Mouse (Mus musculus): ENCODE results near the gene Gm42372. TPM values are rescaled to one million over a fixed set of nuclear protein-coding genes. Genes with fewer than 3 reads are reported as not detected.

Gm42372 gene
- polyA plus RNA-seq, 1 experiment = 0.06 TPM

DNA sequence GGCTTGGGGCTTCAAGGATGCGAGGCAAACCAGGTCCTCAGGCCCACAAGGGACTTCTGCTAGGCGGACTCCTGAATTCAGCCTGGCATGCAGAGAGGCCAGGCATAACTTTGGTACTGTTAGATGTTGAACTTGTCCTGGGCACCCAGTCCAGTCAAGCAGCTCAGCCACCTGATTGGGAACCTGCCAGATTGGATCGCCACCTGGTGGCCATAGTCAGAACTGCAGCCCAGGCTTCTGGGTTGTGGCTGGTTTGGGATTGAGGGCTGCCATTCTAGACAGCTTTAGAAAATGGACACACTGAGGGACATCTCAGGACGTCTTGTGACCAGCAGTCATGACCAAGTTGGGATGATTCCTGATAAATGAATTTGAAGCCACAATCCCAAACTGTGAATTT is 16.8 kb downstream of the Gm42372 start:
- Histone ChIP-seq H3K36me3 (replicated peaks; ENCODE audit: low read length) (peaks cover 75% of the 10 kb centered on the region), H3K4me1 (peaks cover 79% of the 10 kb centered on the region), H3K9me3 (no peaks in the 10 kb centered on the region), H3K4me3 (replicated peaks) (peak overlapping the region; percentile 21), H3K27me3 (replicated peaks) (peaks cover 4% of the 10 kb centered on the region)
- TF ChIP-seq GATA1 (IDR thresholded peaks at IDR 0.05; ENCODE audit: borderline replicate concordance, low read length) (no peak), FLI1 (IDR thresholded peaks at IDR 0.05; ENCODE audit: low read length) (no peak)

DNA sequence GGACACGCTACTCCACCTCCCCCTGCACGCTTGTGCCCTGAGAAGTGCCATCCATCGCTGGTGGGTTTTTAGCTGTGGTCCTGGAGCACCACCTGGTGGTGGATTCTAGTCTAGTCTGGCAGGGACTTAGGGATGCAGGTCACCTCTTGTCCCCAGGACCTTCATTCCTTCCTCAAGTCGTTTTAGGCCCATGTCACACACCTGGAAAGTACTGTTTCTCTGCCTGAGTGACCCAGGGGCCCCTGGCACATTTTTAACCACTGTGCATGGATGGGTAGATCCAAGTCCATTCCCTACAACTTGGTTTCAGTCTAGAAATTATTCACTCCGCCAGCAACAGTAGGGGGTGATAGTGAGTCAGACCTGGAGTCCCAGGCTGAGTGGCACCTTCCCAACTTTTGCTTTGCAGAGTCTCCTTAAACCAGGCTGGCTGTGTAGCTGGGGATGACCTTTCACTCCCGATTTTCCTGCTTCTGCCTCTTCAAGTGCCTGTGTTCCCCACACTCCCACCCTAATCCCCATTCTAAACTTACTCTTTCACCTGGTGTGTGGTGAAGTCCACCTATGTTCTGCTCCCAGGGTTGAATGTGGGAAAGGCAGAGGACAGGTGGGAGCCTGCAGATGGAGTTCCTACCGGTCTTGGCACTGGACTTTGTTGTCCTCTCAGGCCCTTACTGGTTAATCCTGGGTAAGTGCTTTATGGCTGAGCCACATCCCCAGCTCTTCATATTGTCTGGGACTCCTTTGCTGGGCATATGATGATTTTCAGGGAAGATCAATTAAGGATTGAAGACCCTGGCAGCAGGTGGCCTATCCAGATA is 19.7 kb downstream of the Gm42372 start:
- Histone ChIP-seq H3K4me1 (peaks cover 80% of the 10 kb centered on the region), H3K36me3 (replicated peaks; ENCODE audit: low read length) (peaks cover 87% of the 10 kb centered on the region), H3K4me3 (replicated peaks) (no peak overlapping the region), H3K27me3 (replicated peaks) (no peaks in the 10 kb centered on the region), H3K9me3 (no peaks in the 10 kb centered on the region)
- no peak for TF ChIP-seq FLI1 (IDR thresholded peaks at IDR 0.05; ENCODE audit: low read length)
- no peak for TF ChIP-seq GATA1 (IDR thresholded peaks at IDR 0.05; ENCODE audit: borderline replicate concordance, low read length)

DNA sequence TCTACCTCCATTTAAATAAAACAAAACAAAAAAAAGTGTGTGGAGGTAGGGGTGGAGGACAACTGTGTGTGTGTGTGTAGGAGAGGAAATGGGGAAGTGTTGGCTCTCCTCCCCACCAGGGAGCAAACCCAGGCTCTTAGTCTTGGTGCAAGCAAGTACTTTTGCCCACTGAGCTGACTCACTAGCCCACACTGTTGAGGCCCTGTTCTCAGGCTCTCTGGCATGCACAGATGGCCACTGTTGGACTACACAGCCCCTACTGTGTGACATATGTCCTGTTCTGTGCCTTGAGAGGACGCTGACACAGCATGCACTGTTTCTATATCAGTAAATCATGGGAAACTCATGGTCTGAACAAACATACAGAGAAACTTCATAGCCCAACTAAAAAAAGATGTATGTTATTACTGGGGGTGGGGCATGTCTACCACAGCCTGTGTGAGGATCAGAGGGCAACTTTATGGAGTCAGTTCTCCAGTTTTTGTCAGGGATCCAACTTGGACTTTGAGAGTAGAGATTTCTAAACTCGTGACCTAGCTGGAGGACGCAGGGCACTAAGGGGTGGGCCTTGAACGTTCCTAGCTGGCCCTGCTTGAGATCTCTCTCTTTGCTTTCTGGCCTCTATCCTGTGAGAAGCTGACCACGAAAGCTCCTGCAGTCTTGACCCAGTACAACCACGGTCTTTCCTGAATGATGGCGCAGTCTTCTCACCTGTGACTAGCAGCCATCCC is 20.5 kb downstream of the Gm42372 start:
- no peaks in the 10 kb centered on the region for H3K9me3 ChIP-seq
- no peak for TF ChIP-seq GATA1 (IDR thresholded peaks at IDR 0.05; ENCODE audit: borderline replicate concordance, low read length)
- no peak for TF ChIP-seq FLI1 (IDR thresholded peaks at IDR 0.05; ENCODE audit: low read length)
- H3K4me3 ChIP-seq (replicated peaks) = no peak overlapping the region
- H3K36me3 ChIP-seq (replicated peaks; ENCODE audit: low read length) = peaks cover 87% of the 10 kb centered on the region
- H3K27me3 ChIP-seq (replicated peaks) = no peaks in the 10 kb centered on the region
- H3K4me1 ChIP-seq = peaks cover 75% of the 10 kb centered on the region

DNA sequence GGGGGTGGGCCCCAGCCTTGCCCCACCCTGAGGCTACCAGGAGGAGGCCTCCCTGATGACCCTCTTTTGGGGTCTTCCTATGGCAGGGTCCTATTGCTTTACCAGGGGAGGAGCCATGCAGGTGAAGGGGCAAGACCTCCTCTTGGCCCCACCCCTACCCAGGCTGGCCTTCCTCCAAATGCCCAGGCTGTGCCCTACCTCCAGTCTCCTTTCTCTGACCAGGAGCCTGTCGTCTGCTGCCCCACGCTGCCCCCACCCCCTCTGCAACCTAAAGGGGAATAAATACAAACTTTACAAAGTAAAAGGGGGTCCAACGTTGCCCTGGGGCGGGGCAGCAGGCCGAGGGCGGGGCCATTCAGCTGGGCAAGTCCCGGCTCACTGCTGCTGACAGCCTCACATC is 21.8 kb downstream of the Gm42372 start:
- Histone ChIP-seq H3K4me3 (replicated peaks) (no peak overlapping the region), H3K27me3 (replicated peaks) (no peaks in the 10 kb centered on the region), H3K9me3 (no peaks in the 10 kb centered on the region), H3K36me3 (replicated peaks; ENCODE audit: low read length) (peaks cover 87% of the 10 kb centered on the region), H3K4me1 (peaks cover 73% of the 10 kb centered on the region)
- TF ChIP-seq FLI1 (IDR thresholded peaks at IDR 0.05; ENCODE audit: low read length) (no peak), GATA1 (IDR thresholded peaks at IDR 0.05; ENCODE audit: borderline replicate concordance, low read length) (no peak)

DNA sequence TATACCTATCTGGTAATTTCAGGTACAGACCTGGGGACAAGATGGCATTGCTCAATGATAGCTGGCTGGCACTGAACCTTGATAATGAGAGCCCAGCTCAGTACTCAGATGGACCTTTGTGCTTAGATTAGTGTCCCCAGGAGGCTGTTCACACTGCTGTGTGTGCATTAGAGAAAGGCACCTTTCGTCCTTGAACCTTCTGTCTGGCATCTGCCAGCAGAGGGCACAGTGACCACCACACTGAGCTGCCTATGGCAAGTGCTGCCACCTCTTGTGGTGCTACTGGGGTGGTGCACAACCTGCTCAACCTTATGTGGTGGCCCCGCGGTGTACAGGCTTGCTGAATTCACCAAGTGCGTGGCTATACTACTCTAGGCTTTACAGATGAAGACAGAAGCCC is 24.4 kb downstream of the Gm42372 start:
- H3K4me3 ChIP-seq (replicated peaks) = no peak overlapping the region
- H3K9me3 ChIP-seq = no peaks in the 10 kb centered on the region
- peaks cover 95% of the 10 kb centered on the region for H3K36me3 ChIP-seq (replicated peaks; ENCODE audit: low read length)
- peaks cover 79% of the 10 kb centered on the region for H3K4me1 ChIP-seq
- no peaks in the 10 kb centered on the region for H3K27me3 ChIP-seq (replicated peaks)
- TF ChIP-seq GATA1 (IDR thresholded peaks at IDR 0.05; ENCODE audit: borderline replicate concordance, low read length) = no peak
- TF ChIP-seq FLI1 (IDR thresholded peaks at IDR 0.05; ENCODE audit: low read length) = no peak

DNA sequence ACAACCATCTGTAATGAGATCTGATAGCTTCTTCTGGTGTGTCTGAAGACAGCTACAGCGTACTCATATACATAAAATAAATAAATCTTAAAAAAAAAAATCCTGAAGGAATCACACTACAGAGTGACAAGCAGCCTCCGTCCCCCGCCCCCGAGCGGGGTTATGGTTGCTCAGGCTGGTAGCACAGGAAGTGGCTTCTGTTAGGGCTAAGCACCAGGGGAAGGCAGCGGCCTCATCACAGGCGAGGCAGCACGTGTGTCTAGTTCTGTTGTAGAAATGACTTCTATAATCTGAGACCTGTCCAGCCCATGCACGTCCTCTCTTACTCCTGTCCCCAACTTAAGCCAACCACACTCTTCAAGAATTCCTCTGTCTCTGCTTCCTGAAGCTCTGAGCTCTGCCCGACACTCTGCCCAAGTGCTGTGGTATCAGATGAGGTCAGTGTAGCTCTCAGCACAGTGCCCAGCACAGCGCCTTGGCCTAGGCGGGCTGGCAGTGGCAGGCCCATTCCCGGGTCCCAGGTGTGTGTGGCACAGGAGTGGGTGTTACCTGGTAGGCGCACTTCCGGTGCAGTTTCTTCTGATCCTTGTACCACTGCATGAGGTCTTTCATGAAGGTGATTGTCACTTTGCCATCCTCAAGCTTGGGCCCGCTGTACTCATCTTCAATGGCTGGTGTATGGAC is 26.6 kb downstream of the Gm42372 start:
- peaks cover 98% of the 10 kb centered on the region for H3K36me3 ChIP-seq (replicated peaks; ENCODE audit: low read length)
- no peaks in the 10 kb centered on the region for H3K27me3 ChIP-seq (replicated peaks)
- peaks cover 59% of the 10 kb centered on the region for H3K4me1 ChIP-seq
- no peak overlapping the region for H3K4me3 ChIP-seq (replicated peaks)
- TF ChIP-seq GATA1 (IDR thresholded peaks at IDR 0.05; ENCODE audit: borderline replicate concordance, low read length) (no peak), FLI1 (IDR thresholded peaks at IDR 0.05; ENCODE audit: low read length) (no peak)
- no peaks in the 10 kb centered on the region for H3K9me3 ChIP-seq

DNA sequence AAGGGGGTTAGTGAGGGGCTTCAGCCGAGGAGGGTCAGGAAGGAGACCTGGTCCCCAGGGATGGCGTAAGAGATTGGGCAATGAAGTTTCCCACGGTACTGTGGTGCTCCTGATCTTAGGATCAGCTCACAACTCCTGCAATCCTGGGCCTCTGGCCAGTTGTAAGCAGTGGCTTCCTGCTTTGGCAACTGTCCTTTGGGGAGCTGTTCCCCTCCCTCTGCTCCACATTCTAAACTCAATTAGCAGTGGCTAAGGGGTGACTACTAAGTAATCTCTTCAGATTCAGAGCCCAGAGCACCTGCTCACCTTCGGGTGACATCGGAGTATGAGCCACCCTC is 27.1 kb downstream of the Gm42372 start:
- no peak for TF ChIP-seq GATA1 (IDR thresholded peaks at IDR 0.05; ENCODE audit: borderline replicate concordance, low read length)
- no peak for TF ChIP-seq FLI1 (IDR thresholded peaks at IDR 0.05; ENCODE audit: low read length)
- H3K9me3 ChIP-seq = no peaks in the 10 kb centered on the region
- H3K4me3 ChIP-seq (replicated peaks) = no peak overlapping the region
- H3K36me3 ChIP-seq (replicated peaks; ENCODE audit: low read length) = peaks cover 98% of the 10 kb centered on the region
- peaks cover 55% of the 10 kb centered on the region for H3K4me1 ChIP-seq
- H3K27me3 ChIP-seq (replicated peaks) = no peaks in the 10 kb centered on the region

DNA sequence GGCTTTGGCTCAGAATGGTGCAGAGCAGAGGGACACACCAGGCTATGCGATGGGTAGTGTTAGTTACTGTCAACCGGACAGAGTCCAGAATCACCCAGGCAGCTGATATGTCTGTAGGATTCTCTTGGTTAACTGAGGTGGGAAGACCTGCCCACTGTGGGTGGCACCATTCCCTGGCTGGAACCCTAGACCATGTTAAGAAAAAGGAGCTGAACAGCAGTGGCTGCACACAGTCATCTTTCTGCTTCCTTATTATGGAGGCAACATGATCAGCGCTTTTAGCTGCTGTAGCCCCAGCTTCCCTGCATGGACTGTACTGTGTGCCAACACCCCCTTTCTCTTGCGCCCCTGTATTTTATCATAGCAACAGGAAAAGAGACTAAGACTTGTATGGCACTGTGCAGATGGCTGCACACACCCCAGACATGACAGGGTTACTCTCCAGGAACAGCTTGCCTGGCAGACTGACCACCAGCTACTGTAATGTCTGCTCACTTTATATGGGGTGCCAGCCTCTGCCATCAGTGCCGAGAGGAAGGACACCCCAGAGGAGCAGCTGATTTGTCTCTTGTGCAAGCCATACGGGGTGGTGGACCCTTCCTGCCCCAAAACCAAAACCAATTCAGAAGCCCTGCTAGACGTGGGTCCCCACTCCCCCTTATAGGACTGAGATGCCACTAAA is 29.2 kb downstream of the Gm42372 start:
- no peak for TF ChIP-seq FLI1 (IDR thresholded peaks at IDR 0.05; ENCODE audit: low read length)
- TF ChIP-seq GATA1 (IDR thresholded peaks at IDR 0.05; ENCODE audit: borderline replicate concordance, low read length) = no peak
- Histone ChIP-seq H3K9me3 (no peaks in the 10 kb centered on the region), H3K27me3 (replicated peaks) (no peaks in the 10 kb centered on the region), H3K36me3 (replicated peaks; ENCODE audit: low read length) (peaks cover 98% of the 10 kb centered on the region), H3K4me1 (peaks cover 38% of the 10 kb centered on the region), H3K4me3 (replicated peaks) (no peak overlapping the region)

DNA sequence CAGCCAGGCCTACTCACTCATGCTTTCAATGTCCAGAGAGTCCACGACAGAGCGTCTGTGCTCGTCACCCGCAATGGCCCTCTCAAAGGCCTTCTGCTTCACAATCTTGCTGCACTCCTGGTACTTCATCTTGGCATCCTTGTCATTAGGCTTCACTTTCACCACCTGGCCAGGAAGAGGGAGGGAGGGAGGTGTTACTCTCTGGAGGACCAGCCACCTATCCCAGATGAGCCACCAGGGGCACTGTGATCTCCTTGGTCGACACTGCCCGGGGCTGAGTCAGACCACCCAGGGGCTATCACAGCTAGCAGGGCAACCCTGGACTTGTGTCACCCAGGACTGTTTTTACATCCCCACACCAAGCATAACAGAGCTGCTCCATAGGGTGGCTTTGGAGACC is 32.5 kb downstream of the Gm42372 start:
- TF ChIP-seq GATA1 (IDR thresholded peaks at IDR 0.05; ENCODE audit: borderline replicate concordance, low read length) = no peak
- no peak for TF ChIP-seq FLI1 (IDR thresholded peaks at IDR 0.05; ENCODE audit: low read length)
- no peaks in the 10 kb centered on the region for H3K9me3 ChIP-seq
- peaks cover 96% of the 10 kb centered on the region for H3K36me3 ChIP-seq (replicated peaks; ENCODE audit: low read length)
- no peaks in the 10 kb centered on the region for H3K27me3 ChIP-seq (replicated peaks)
- no peak overlapping the region for H3K4me3 ChIP-seq (replicated peaks)
- H3K4me1 ChIP-seq = peaks cover 31% of the 10 kb centered on the region

All from megakaryocyte, embryonic 14.5 days (primary cell).